Mouse (Mus musculus) MEL (cell line): ENCODE measurements at regions not wholly inside any gene's neighbourhood (a gene's known extent, or its start where the extent isn't known, plus 50 kb on each side); places are given as distances from the start of the nearest gene placed in this dataset.

Experiments
- DNase-seq: peaks from one replicate; pipeline ENCODE4 v3.0.0; 2011; ENCODE audit warnings: low read depth, low spot score
- H3K27ac ChIP-seq: 2 replicates; pipeline ENCODE4 v1.5.1; 2012; ENCODE audit warnings: low read depth, mild to moderate bottlenecking, control low read depth, low read length, moderate library complexity; ENCODE audit not compliant: control insufficient read depth
- H3K27me3 ChIP-seq, 2 experiments: fragments of 150-350 bp in 1 of 2; sonication (generic) in 1 of 2; 2 replicates each; pipeline ENCODE4 v1.6.1; 2012; ENCODE audit warnings: low read length in 2 of 2, mild to moderate bottlenecking in 2 of 2, improper control_type of control experiment in 1 of 2, moderate library complexity in 1 of 2; ENCODE audit not compliant: insufficient read depth in 2 of 2, control insufficient read depth in 1 of 2
- H3K36me3 ChIP-seq, 2 experiments: 2 replicates each; pipeline ENCODE4 v1.6.1; 2012 to 2014; ENCODE audit warnings: low read length in 2 of 2, improper control_type of control experiment in 1 of 2, inconsistent platforms in 1 of 2, mild to moderate bottlenecking in 1 of 2; ENCODE audit not compliant: insufficient read depth in 2 of 2, control insufficient read depth in 1 of 2
- H3K4me1 ChIP-seq, 2 experiments: fragments of 150-350 bp in 1 of 2; sonication (generic) in 1 of 2; 2 replicates each; pipeline ENCODE4 v1.6.1; 2012; ENCODE audit warnings: low read length in 2 of 2, improper control_type of control experiment in 1 of 2, mild to moderate bottlenecking in 1 of 2; ENCODE audit not compliant: insufficient read depth in 2 of 2, control insufficient read depth in 1 of 2
- H3K4me3 ChIP-seq, 2 experiments: fragments of 150-350 bp in 1 of 2; sonication (generic) in 1 of 2; 2 replicates each; pipeline ENCODE4 v1.5.1; 2012; ENCODE audit warnings: low read depth in 2 of 2, low read length in 2 of 2, mild to moderate bottlenecking in 2 of 2, moderate library complexity in 2 of 2, control low read depth in 1 of 2, improper control_type of control experiment in 1 of 2; ENCODE audit not compliant: control insufficient read depth in 1 of 2, insufficient read depth in 1 of 2
- H3K79me2 ChIP-seq: 2 replicates; pipeline ENCODE4 v1.6.1; 2012; ENCODE audit warnings: mild to moderate bottlenecking, low read length, moderate library complexity; ENCODE audit not compliant: control insufficient read depth, poor library complexity, insufficient read depth
- H3K9ac ChIP-seq: 2 replicates; pipeline ENCODE4 v1.6.1; 2012; ENCODE audit warnings: low read depth, mild to moderate bottlenecking, control low read depth, low read length, moderate library complexity; ENCODE audit not compliant: control insufficient read depth, poor library complexity, severe bottlenecking
- H3K9me3 ChIP-seq: fragments of 150-350 bp; sonication (generic); replicated peaks from 2 replicates; pipeline ENCODE4 v1.6.1; 2012; ENCODE audit warnings: mild to moderate bottlenecking, low read length, improper control_type of control experiment, moderate library complexity; ENCODE audit not compliant: insufficient read depth
- CHD1 ChIP-seq: IDR thresholded peaks from 2 replicates; pipeline ENCODE4 v1.6.1; 2012; ENCODE audit warnings: low read depth, mild to moderate bottlenecking, inconsistent platforms, low read length, improper control_type of control experiment
- CHD2 ChIP-seq: IDR thresholded peaks from 2 replicates; pipeline ENCODE4 v1.6.1; 2011; ENCODE audit warnings: low read length, improper control_type of control experiment
- EP300 ChIP-seq, 2 experiments: IDR thresholded peaks; 2 replicates each; pipeline ENCODE4 v1.6.1; 2011; ENCODE audit warnings: improper control_type of control experiment in 2 of 2, low read length in 2 of 2, low read depth in 1 of 2, mild to moderate bottlenecking in 1 of 2
- ETS1 ChIP-seq: IDR thresholded peaks from 2 replicates; pipeline ENCODE4 v1.6.1; 2012; ENCODE audit warnings: low read depth, mild to moderate bottlenecking, inconsistent platforms, low read length, improper control_type of control experiment, moderate library complexity
- GABPA ChIP-seq: IDR thresholded peaks from 2 replicates; pipeline ENCODE4 v1.6.1; 2012; ENCODE audit warnings: low read depth, mild to moderate bottlenecking, inconsistent platforms, low read length, improper control_type of control experiment, moderate library complexity
- JUND ChIP-seq: IDR thresholded peaks from 2 replicates; pipeline ENCODE4 v1.6.1; 2011; ENCODE audit warnings: low read depth, mild to moderate bottlenecking, improper control_type of control experiment, low read length
- KAT2A ChIP-seq: conservative IDR thresholded peaks from 2 replicates; pipeline ENCODE4 v1.6.1; 2012; ENCODE audit warnings: low read depth, low read length, improper control_type of control experiment, inconsistent platforms
- MAFK ChIP-seq: IDR thresholded peaks from 2 replicates; pipeline ENCODE4 v1.6.1; 2011; ENCODE audit warnings: low read depth, mild to moderate bottlenecking, low read length, improper control_type of control experiment, borderline replicate concordance
- MAZ ChIP-seq: IDR thresholded peaks from 2 replicates; pipeline ENCODE4 v1.6.1; 2012; ENCODE audit warnings: low read depth, mild to moderate bottlenecking, inconsistent platforms, low read length, improper control_type of control experiment
- POLR2A ChIP-seq, 2 experiments: IDR thresholded peaks; 2 replicates each; pipeline ENCODE4 v1.6.1; 2011 to 2012; ENCODE audit warnings: low read length in 2 of 2, mild to moderate bottlenecking in 2 of 2, control low read depth in 1 of 2, improper control_type of control experiment in 1 of 2, low read depth in 1 of 2, moderate library complexity in 1 of 2; ENCODE audit not compliant: control insufficient read depth in 1 of 2, insufficient read depth in 1 of 2, poor library complexity in 1 of 2
- SIN3A ChIP-seq: IDR thresholded peaks from 2 replicates; pipeline ENCODE4 v1.6.1; 2012; ENCODE audit warnings: low read length, improper control_type of control experiment, inconsistent platforms
- TAL1 ChIP-seq: IDR thresholded peaks from 2 replicates; pipeline ENCODE4 v1.6.1; 2012; ENCODE audit warnings: mild to moderate bottlenecking, inconsistent platforms, low read length, moderate library complexity, mixed read lengths
- TBP ChIP-seq: IDR thresholded peaks from 2 replicates; pipeline ENCODE4 v1.8.0; 2011; ENCODE audit warnings: low read depth, low read length, improper control_type of control experiment
- TCF12 ChIP-seq: IDR thresholded peaks from 2 replicates; pipeline ENCODE4 v1.6.1; 2014; ENCODE audit warnings: low read depth, mild to moderate bottlenecking, inconsistent platforms, low read length, improper control_type of control experiment, moderate library complexity
- UBTF ChIP-seq: IDR thresholded peaks from 2 replicates; pipeline ENCODE4 v1.6.1; 2012; ENCODE audit warnings: low read depth, mild to moderate bottlenecking, inconsistent platforms, low read length, improper control_type of control experiment, moderate library complexity, borderline replicate concordance; ENCODE audit not compliant: insufficient read depth
- USF2 ChIP-seq, 2 experiments: IDR thresholded peaks; 2 replicates each; pipeline ENCODE4 v1.6.1; 2011 to 2012; ENCODE audit warnings: improper control_type of control experiment in 2 of 2, low read length in 2 of 2, borderline replicate concordance in 1 of 2, inconsistent platforms in 1 of 2, low read depth in 1 of 2, mild to moderate bottlenecking in 1 of 2; ENCODE audit not compliant: insufficient read depth in 1 of 2
- ZC3H11A ChIP-seq: IDR thresholded peaks from 2 replicates; pipeline ENCODE4 v1.6.1; 2012; ENCODE audit warnings: low read depth, mild to moderate bottlenecking, inconsistent platforms, low read length, improper control_type of control experiment
- ZMIZ1 ChIP-seq: IDR thresholded peaks from 2 replicates; pipeline ENCODE4 v1.6.1; 2012; ENCODE audit warnings: low read depth, mild to moderate bottlenecking, inconsistent platforms, low read length, improper control_type of control experiment, moderate library complexity

DNA sequence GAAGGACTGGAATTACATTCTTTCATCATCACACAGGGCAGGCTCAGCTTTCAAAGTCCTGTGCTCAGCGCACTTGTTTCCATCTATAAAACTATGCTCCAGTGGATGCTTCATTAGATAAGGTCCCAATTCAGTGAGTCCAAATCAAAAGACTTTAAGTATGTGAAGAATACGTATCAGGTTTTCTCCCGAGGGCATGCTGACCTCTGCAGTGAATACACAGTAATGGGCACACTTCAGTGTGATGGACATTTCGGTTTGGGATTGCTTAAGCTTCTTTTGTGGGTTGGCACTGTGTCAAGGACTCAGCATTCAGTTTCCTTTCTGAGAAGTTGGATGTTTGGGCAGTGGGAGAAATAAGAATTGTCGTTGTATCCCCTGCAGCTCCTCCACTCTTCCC lies 278.8 kb upstream of the 4930583I09Rik start:
- Histone ChIP-seq H3K79me2 (no peaks in the 10 kb centered on the region), H3K36me3 (no peaks in the 10 kb centered on the region), H3K27ac (no peak overlapping the region), H3K27me3 (no peaks in the 10 kb centered on the region), H3K9ac (no peak overlapping the region), H3K4me3 (no peak overlapping the region), H3K4me1 (no peaks in the 10 kb centered on the region), H3K9me3 (no peaks in the 10 kb centered on the region)
- TF ChIP-seq CHD1 (no peak), EP300 (IDR thresholded peaks at IDR 0.05; ENCODE audit: low read depth in 1 of 2, low read length in 2 of 2) (no peak), ZC3H11A (no peak), MAZ (no peak), JUND (no peak), USF2 (IDR thresholded peaks at IDR 0.05; ENCODE audit: borderline replicate concordance in 1 of 2, insufficient read depth in 1 of 2, low read depth in 1 of 2, low read length in 2 of 2) (no peak), TBP (no peak), ETS1 (no peak), UBTF (no peak), GABPA (no peak), KAT2A (no peak)
- DNase-seq = no peak

DNA sequence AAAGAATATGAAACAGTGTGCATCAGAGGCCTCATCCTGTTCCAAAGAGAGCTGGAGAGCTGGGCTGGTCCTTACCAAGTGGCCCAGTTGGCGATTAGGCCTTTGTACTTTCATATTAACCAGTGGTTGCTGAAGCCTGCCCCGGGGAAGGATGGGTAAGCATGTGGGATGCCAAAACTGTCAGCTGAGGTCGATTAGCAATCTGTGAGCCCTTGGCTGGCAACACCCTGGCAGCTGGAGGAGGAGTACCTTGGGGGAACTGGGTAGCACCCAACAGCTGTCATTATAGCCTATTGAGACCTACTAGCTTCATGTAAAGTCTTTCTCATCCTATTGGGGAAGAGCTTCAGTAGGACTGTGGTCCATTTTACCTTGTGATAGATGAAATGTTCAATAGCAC lies 277.2 kb upstream of the 4930583I09Rik start:
- no peaks in the 10 kb centered on the region for H3K27me3 ChIP-seq
- TF ChIP-seq SIN3A (no peak), ZMIZ1 (no peak), TAL1 (no peak)
- H3K79me2 ChIP-seq = no peaks in the 10 kb centered on the region
- no peak overlapping the region for H3K4me3 ChIP-seq
- no peaks in the 10 kb centered on the region for H3K36me3 ChIP-seq
- H3K27ac ChIP-seq = no peak overlapping the region
- H3K4me1 ChIP-seq = no peaks in the 10 kb centered on the region
- DNase-seq = no peak
- H3K9me3 ChIP-seq = no peaks in the 10 kb centered on the region
- no peak overlapping the region for H3K9ac ChIP-seq

DNA sequence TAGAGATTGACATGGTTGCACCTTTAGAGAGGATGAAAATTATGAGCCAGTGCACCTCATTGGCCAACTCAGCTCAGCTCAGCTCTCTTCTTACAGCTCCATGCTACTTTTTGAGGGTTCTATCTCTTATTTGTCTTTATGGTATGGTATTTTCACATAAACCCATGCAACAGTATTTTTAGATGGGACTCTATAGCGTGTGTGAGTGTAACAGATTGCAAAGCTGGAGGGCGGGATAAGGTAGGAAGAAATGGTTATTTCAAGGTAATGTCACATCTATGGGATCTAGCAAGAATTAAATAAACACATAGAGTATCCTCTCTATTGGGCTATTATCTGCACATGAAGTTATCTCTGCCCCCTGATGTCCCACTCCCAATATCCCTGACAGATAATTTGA lies 269.8 kb upstream of the 4930583I09Rik start:
- H3K9ac ChIP-seq = no peak overlapping the region
- H3K27ac ChIP-seq = no peak overlapping the region
- no peak for DNase-seq
- H3K79me2 ChIP-seq = no peaks in the 10 kb centered on the region
- H3K4me3 ChIP-seq = no peak overlapping the region
- no peaks in the 10 kb centered on the region for H3K36me3 ChIP-seq
- TF ChIP-seq ETS1 = no peak
- TF ChIP-seq MAFK = no peak
- no peak for TF ChIP-seq JUND
- no peak for TF ChIP-seq TCF12
- no peak for TF ChIP-seq POLR2A (IDR thresholded peaks at IDR 0.05; ENCODE audit: control insufficient read depth in 1 of 2, insufficient read depth in 1 of 2, low read depth in 1 of 2, low read length in 2 of 2, poor library complexity in 1 of 2)
- no peak for TF ChIP-seq CHD2
- no peaks in the 10 kb centered on the region for H3K27me3 ChIP-seq
- H3K9me3 ChIP-seq = no peaks in the 10 kb centered on the region
- H3K4me1 ChIP-seq = no peaks in the 10 kb centered on the region
